Mouse (Mus musculus) cerebellum, adult 8-10 months (tissue): ENCODE data around the gene Ablim1.
"Not testable (repeated sequence)": the region's sequence is repeated elsewhere in the genome, so short reads cannot be mapped to it uniquely, and the experiment has no call there.

ENCODE experiments used
- DNase-seq: peaks from one replicate; pipeline ENCODE4 v3.0.0; 2022

Ablim1 gene

DNA sequence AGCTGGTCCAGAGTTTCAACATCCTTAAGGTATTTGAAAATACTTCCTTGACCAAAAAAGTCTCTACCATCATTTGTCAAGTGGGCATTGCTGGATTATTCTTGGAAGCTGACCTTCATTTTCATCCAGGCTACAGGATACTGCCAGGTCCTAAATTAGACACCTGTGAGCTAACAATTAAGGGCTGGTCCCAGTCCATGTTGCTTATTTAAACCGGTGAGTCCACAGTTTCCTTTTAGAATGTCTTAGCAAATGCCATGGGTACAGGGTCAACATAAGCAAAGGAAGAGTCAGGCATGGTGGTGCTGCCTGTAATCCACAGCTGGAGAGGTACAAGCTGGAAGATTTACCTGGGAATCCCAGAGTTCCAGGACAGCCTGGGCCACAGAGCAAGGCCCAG, 173.8 kb downstream of the Ablim1 start:
- no peak for DNase-seq

DNA sequence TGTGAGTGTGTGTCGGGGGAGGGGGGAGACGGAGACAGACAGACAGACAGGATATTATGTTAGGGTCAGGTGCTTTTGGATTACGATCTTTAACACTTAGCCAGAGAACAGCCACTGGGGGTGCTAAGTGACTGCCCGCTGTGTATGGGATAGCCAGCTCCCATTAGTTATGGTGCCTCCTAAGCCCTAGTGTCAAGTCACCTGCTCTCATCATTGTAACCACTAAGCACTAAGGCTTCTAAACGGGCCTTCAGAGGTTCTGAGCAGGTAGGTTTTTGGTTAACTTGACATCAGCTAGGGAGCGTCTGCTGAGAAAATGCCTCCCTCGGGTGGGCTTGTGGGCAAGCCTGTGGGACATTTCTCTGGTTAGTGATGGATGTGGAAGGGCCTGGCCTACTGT, 174.6 kb downstream of the Ablim1 start:
- DNase-seq, result no peak

DNA sequence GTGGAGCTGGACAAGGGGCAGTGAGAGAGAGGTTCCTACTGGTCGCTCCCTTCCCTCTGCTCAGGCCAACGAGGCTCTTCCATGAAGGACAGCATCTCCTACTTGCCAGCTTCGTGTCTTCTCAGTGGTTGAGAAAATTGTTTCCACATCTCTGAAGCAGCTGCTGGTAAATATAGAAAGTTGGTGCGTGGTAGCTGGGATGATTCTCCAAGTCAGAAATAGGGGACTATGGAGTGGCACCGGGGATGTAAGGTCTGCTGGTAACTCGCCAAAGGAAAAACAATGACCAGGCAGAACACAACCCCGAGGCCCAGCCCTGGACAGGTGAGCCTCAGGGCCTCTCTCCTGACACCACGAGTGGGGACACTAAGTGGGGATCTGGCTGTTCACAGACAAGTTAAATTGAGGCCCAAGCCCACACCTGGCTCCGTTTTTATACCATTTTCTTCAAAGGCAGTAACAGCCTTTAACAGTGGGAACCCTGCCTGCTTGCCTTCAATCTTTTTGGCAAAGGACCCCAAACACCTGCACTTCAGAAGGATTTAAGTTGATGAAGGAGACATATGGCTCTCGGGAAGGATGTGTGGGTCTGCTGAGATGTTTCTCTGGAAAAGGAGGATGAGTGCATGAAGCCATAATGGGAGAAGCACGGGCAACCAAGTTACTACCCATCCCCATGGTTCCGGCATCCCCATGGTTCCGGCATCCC, 175.7 kb downstream of the Ablim1 start:
- DNase-seq, result no peak

DNA sequence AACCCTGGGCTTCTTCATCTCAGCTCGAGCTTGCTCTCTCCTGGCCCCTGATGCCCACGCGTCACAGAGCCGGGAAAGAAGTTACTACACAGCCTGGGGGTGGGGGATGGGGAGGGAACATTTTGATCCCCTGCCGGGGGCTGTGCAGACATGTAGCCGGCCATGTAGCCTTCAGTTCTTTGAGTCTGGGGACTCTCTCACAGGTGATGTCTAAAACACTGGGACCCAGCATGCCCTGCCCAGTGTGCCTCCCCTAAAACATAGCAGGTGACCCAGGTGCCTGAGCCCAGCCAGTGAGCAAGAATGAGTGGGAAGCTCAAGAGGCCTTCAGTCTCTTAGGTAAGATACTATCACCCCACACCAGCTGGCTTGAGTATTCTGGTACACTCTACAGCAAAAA, 176.2 kb downstream of the Ablim1 start:
- DNase-seq, result no peak

DNA sequence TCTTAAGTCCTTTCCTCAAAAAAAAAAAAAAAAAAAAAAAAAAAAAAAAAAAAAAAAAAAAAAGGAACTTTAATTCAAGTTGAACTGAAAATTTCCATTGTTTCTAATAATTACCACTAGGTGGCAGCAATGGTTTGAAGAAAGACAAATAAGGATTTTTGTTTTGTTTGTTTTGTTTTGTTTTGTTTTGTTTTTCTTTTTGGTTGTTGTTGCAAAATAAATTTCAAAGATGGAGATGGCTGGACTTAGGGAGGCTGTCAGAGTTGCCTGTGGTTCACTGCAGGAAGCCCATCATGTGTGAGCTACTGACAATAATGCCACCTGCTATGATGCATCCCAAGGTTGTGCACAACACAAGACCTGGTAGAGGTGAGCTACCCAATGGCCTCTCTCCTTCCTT, 176.7 kb downstream of the Ablim1 start:
- no peak for DNase-seq

DNA sequence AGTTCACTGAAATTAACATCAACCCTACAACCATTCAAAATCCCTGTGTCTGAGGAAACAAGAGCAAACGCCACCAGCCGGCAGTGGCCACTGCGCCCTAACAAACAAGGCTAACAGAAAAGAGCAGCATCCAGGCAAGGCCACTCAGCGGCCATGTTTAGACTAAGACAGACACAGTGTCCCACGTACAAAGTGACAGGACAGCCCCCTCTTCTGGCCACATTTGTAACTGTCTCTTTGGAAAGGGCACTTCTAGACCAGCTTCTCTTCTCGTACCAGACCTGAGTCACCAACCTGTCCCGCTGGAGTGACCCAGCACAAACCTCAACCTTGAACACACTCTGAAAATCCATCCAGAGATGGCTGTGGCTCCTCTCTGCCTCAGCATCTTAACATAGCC, 178.5 kb downstream of the Ablim1 start:
- peak; percentile 62 for DNase-seq

DNA sequence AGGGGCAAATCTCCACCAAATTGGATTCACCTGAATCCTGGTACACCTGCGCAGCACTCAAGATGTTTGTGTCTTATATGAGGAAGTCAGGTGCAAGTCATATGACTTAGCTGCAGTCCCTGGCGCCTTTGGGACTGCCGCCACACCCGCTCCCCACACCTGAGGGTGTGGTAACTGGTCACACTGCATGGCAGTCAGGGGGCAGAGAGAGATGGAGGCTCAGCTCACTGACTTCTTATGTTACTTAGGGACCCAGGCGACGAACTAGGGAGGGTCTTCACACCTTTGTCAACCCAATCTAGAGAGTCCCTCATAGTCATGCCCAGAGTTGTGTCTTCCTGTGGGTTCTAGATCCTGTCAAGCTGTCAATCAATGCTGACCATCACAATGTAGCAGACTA, 179.1 kb downstream of the Ablim1 start:
- not testable (repeated sequence) for DNase-seq

DNA sequence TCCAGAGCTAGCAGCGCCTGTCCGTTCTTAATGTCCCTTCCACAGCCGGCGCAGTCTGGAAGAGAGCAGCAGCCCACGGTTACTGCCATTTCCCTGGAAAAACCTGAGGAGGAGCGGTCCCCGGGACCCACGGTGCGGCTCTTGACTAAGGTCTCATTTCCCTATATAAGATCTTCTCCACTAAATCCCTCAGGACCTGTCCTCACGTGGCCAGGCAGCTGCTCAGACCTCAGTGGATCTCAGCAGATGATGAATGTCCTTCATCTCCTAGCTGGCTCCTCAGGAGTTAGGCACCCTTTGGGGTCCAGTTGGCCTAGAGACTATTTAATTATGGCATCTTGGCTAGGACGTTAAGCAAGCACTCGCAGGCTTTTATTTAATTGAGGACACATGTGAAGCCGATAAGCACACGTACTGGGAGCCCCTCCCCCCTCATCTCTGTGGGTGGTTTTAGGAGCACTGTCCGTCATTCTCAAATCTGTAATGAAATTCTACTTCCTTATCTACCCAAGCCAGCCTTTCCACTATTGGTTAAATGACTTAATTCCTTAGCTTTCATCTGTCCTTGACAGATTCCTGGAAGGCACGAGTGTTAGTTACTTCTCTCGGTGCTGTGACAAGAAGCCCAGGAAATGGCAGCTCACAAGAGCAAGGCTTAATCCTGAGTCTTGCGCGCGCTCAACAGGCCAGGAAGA, 179.9 kb downstream of the Ablim1 start:
- DNase-seq, result no peak

DNA sequence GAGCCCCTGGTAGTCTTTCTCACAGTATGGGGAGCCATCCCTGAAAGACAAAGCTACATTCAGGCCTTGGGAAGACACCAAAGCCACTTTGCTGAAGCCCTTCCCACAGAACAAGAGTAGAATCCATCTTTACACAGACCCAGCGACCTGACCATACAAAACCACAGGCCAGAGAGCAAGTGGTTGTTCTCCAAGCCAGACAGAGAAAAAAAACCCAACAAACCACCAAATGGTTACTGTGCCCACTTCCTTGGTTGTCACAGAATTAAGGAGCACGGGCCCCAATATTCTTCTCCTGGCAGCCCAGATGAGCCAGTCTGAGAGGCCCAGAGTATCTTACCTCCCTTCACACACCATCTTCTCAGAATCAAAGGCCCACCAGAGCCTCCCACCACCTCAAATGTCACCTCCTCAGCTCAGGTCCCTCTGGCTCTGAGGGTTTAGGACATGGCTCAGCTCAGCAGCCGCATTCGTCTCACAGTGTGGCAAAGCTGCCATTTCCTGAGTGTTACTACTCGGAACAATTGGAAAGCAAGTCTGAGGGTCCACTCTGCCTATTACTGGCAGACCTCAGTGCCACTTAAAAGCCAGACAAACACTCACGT, 181.7 kb downstream of the Ablim1 start:
- no peak for DNase-seq

DNA sequence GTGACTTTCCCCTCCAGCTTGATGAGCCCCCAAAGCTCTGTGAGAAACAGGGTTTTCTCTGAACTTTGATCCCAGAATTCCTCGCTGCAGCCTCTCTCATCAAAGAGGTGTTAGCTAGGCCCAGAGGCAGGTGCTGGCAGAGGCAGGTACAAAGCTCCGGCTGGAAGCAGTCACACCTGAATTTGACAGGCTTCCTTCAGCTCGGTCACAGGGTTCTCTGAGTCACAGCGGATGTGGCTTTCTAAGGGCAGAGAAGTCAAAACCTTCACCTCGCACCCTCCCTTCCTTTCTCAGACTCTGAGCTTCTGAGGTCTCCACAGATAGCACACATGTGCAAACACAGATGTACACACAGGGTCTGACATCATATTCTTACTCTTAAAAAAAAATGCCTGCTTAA, 182.4 kb downstream of the Ablim1 start:
- DNase-seq, result no peak

DNA sequence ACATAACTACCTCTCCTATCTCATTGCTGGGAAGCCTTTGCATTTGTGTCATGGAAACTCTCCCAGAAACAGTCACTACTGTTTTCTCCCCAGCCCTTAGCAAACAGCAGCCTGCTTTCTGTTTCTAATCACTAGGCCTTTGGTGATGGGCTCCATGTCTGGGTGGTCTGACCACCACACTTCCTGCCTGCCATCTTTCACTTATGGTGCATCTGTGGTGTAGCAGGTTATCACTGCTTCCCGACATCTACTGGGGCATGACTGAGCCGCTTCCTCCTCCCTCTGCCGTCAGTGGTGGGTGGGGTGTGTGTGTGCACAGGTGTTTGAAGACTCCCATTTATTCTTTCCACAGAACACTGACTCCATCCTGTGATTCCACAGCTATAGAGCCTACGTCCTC, 183.4 kb downstream of the Ablim1 start:
- DNase-seq, result no peak

DNA sequence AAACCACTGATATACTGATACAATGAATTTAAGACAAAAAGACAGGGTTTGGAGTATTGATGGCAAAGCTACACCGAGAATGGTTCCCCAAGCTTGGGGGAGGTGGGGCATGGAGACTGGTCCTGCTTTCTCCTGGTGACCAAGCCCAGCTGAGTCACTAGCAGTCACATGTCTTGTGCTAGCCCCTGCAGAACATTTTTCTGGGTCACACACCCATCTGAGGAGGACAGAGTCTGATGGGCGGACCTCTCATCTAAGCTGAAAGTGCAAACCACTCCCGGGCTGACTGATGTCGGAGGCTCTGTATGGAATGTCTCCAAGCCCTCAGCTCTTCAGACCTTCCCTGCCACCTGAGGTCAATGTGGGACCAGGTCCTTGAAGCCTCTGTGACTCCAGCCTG, 184.1 kb downstream of the Ablim1 start:
- DNase-seq, result no peak

DNA sequence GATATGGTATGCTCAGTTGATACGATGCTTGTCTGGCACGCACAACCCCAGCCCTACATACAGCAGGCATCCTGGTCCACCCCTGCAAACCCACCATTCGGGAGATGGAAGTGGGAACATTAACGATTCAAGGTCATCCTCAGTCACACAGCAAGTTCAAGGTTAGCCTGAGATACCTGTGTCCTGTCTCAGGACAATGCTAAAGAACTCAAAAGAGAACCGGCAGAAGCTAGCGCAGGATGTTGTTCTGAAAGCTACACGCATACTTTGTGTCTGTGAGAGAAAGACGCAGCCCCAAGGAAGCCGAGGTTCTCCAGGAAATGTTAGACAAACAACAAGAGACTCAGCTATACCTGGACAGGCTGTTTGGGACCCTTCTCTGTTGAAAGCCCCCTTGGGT, 185.0 kb downstream of the Ablim1 start:
- no peak for DNase-seq

DNA sequence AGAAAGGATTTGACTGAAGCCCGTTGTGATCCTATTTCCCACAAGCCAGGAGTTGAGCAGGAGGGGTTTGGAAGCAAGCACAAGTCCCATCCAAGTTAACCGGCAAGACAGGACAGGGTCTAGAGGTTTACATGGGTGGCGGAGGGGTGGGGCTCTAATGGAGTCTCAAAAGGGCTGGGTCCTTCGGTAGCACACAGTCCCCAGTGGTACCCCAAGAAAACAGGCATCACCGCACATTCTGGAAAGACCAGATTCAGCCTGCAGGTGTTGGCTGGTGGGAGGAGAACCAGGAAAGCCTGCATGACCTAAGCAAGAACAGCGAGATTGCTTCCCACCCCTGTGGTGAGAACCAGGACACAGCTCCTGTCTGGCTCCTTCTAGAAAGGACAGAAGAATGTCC, 186.7 kb downstream of the Ablim1 start:
- DNase-seq, result no peak

DNA sequence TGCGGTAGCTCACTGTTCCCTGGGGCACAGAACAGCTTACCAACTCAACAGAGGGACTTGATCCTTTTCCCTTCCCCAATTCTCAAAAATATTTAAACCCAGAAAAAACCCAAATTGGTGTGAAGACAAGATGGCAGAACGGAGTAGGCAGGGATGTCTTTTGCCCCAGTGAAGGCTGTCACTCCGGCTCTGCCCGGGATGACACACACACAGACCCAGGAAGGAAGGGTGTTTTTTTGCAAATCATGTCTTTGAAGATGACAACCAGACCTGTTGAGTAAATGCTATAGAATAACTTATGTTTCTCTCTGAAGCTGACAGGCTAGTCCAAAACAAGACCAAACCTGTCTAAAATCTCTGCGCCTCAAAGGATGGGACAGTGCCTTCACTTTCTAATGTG, 187.2 kb downstream of the Ablim1 start:
- no peak for DNase-seq

DNA sequence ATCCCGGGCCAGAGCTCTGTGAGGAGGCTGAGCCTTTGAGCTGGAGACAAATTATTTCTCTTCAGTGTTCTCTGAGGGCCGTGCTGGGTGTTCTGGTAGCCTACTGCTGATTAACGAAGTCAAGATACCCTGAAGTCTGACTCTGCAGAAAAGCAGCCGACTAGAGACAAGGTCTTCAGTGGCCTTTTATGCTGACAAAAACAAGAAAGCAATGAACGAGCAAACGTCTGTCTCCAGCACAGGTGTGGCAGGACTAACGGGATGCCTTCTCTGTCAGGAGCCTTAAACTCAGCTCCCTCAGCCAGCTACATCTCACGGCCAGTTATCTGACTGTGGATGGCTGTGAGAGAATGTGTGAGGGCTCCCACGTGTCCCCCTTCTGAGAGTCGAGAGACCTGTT, 187.8 kb downstream of the Ablim1 start:
- DNase-seq, result no peak

DNA sequence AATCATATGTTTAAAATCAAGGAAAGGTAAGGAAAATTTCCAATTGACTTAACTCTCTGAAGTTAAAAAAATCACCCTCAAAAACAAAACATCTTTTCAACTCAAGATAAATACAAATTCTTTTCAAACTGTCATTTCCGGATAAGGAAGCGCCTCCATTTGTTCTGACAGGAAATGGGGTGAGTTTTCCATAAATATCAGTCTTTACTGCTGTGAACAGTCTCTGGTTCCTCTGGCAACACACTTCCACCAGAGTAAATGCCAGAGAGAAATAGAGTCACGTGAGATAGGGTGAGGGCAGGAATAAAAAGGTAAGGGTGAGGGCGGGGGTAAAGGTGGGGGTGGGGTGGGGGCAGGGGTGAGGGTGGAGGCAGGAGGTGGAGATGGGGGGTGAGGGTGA, 189.8 kb downstream of the Ablim1 start:
- DNase-seq, result no peak

DNA sequence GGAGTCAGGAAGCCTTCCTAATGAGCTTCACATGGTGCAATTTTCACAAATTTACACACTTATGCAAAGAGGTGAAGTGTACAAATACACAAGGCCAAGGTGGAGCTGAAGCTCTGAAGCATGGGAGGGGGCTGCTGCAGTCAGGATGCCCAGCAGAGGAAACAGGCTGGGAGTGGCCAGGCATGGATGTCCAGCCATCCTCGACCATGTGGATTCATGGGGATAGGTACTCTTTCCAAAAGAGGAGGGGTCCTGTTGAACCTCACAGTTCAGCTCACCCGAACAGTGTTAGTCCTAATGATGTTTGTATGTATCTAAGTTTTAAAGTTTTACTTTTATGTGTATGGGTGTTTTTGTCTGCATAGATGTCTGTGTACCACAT, 190.6 kb downstream of the Ablim1 start:
- DNase-seq, result no peak

DNA sequence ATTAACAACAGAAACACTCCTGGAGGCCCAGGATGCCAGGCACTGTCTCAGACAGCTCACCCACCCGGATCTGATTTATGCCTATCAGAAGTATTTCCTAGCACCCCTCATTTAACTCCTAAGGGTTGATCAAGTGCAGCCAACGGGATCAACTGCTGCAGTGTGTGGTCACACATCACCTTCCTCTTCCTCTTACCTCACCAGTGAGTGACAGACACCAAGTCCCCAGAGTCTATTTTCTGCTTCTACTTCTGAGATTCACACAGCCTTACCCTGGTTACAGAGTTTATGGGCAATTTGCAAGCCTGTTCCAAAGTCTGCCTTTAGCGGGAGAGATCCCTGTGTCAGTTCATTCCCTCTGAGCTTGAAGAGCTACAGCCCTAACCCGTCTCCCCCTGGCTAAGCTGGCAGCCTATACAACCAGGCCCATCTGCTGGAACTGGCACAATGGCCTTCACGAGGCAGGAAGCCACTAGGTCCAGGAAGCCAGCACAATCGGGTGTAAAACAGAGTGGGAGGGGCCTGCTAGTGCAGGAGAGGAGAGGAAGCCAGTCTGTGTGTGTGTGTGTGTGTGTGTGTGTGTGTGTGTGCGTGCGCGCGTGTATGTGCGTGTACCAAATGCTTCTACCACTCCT, 191.1 kb downstream of the Ablim1 start:
- DNase-seq, result peak; percentile 89

DNA sequence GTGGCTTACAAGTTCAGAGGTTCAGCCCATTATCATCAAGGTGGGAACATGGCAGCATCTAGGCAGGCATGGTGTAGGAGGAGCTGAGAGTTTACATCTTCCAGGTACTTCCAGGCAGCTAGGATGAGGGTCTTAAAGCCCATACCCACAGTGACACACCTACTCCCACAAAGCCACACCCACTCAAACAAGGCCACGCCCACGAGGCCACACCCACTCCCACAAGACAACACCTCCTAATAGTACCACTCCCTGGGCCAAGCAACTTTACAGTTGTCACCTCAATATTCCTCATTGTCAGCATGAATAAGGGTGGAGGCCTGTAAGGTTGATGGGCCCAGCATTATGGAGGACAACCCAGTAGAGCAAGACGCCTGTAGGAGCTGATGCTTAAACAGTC, 192.5 kb downstream of the Ablim1 start:
- DNase-seq, result no peak

DNA sequence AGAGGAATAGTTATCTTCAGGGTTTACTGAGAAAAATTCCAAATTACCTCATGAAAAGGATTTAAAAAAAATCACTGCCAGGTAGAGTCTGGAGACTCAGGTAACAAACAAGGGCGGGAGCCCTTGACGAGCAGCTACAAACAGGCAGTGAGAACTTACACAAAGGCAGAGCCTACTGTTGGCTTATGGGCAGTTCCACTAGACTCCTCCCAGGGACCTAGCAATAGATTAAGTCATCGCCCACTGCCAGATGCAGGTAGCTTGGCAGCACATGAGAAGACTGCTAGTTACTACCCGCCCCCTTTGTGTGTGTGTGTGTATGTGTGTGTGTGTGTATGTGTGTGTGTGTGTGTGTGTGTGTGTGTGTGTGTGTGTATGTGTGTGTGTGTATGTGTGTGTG, 193.7 kb downstream of the Ablim1 start:
- no peak for DNase-seq

DNA sequence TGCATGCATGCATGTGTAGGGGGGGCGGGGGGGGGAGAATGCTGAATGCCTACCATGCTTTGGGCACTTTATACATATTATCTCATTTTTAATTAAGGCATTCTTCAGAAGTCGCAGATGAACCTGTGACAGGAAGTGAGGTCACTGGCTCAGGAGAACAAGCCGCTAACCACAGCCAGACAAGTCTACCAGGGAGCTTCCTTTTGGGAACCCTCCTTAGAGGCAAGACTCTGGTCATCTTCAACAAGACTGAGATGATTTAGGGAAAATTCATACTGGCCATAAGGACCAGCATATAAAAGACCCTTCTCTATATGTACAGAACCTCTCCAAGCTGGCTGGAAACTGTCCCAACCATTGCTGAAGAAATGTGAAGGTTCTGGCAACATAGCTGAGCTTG, 195.1 kb downstream of the Ablim1 start:
- DNase-seq, result no peak

DNA sequence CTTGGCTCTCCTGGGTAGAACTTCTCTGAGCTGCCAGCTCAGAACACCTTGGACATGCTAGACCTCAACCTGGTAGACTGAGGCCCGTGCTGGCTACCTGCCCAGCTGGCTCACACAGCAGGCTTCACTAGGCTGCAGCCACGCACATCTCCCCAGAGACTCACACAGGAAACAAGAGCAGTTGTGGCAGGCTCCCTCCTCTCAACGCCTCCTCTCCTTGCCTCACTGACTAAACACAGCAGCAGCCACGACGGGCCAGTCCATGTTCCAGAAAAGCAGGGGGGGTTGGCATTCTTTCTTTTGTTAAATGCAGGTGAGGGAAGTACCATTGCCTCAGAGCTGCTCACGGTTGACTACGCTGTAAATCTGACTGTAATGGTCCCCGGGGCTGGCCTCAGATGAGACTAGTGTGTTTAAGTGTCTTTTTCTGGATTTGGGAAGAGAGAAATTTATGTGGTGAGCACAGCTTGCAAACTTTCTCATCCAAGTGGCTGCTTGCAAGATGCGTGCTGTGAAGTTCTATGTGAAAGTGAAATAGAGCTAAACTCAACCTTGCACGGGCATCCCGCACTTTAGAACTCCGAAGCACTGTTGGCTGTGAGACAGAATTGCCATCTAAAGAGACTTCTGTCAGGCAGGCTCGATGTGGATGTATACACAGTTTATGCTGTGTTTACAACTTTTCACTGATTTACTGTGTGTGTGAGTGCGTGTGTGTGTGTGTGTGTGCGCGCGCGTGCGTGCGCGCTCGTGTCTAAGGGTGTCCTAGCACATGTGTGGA, 195.7 kb downstream of the Ablim1 start:
- DNase-seq, result peak; percentile 66
